Mouse (Mus musculus) gastrocnemius, adult 8-10 months (tissue): ENCODE results near the gene Fbxl15. TPM values are rescaled to one million over a fixed set of nuclear protein-coding genes. Genes with fewer than 3 reads are reported as not detected.

ENCODE experiments used
- DNase-seq, 2 experiments: peaks; one replicate each; pipeline ENCODE4 v3.0.0; 2022; ENCODE audit warnings: low spot score in 2 of 2
- total RNA-seq, 4 experiments: library from RNA; stranded (reverse); gene quantifications; 2 replicates each; pipeline ENCODE4 v1.2.4; 2022

Fbxl15 gene
- total RNA-seq, 4 experiments from 2014 or later = 2.0 to 3.9 (median 3.0) TPM

DNA sequence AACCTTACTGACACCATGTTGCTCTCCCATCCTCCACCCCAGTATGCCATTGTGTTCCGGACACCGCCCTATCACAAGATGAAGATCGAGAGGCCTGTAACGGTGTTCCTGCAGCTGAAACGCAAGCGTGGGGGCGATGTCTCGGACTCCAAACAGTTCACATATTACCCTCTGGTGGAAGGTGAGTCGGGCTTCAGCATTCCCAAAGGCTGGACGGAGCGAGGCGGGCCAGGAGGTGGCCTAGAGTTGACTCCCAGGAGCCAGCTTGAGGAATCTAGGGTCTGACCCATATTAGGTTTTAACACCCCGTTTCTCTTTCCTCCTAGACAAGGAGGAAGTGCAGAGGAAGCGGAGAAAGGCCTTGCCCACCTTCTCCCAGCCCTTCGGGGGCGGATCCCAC lies 19.7 kb upstream of the Fbxl15 start:
- DNase-seq = no peak

DNA sequence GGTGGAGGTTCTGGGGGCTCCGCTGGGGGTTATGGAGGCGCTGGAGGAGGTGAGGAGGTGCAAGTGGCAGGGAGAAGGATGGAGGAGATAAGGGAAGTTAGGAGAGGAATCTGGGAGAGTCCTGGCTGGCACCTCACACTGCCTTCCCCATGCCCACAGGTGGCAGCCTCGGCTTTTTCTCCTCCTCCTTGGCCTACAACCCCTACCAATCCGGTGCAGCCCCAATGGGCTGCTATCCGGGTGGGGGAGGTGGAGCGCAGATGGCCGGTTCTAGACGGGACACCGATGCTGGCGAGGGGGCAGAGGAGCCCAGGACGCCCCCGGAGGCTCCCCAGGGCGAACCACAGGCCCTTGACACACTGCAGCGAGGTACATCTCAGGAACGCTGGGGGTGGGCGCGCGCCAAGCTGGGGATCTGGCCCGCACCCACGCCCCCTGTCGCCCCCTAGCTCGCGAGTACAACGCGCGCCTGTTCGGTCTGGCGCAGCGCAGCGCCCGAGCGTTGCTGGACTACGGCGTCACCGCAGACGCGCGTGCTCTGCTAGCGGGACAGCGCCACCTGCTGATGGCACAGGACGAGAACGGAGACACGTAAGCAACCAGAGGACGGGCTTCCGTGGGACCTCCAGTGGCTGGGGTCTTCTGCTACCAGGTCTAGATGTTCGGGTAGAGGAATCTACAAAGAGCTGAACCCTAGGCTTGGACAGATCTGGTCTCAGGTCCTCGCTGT lies 19.1 kb upstream of the Fbxl15 start:
- DNase-seq = peak; percentile 48 to 70

DNA sequence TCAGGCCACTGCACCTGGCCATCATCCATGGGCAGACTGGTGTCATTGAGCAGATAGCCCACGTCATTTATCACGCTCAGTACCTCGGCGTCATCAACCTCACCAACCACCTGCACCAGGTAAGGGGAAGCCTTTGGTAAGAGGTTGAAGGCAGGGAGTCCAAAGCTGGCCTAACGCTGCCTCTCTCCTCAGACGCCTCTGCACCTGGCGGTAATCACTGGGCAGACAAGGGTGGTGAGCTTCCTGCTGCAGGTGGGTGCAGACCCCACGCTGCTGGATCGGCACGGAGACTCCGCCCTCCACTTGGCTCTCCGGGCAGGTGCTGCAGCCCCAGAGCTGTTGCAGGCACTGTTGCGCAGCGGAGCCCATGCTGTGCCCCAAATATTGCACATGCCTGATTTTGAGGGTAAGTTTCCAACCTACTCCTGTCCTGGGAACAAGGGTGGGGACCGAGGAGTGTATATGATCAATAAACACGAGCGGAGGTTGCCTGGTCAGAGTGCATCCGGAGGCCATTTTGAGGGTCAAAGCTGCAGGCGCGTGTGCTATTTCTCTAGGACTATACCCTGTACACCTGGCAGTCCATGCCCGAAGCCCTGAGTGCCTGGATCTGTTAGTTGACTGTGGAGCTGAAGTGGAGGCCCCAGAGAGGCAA lies 18.2 kb upstream of the Fbxl15 start:
- DNase-seq = no peak

DNA sequence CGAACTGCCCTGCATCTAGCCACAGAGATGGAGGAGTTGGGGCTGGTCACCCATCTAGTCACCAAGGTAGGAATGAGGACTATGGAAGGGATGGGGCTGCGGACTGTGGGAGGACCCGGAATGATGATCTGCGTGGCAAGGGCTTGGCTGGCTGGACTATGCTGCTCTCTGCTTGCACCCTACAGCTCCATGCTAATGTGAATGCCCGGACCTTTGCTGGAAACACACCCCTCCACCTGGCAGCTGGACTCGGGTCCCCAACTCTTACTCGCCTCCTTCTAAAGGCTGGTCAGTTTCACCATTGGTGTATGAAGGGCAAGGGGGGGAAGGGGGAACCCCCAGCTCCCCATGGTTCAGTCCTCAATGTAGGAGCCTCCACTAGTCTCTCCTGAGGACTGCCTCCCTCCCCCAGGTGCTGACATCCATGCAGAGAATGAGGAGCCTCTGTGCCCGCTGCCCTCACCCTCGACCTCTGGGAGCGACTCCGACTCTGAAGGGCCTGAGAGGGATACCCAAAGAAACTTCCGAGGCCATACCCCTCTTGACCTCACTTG lies 17.6 kb upstream of the Fbxl15 start:
- DNase-seq = no peak

DNA sequence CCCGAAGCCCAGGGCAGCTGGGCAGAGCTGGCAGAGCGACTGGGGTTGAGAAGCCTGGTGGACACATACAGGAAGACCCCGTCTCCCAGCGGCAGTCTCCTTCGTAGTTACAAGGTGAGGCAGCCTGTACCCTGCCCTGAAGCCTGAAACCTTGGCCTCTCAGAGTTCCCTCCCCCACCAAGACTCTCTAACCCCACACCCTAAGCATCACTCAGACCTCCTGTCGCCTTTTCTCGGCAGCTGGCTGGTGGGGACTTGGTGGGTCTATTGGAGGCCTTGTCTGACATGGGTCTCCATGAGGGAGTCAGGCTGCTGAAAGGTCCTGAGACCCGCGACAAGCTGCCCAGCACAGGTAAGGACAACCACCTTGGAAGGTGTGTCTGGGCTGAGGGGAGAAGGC lies 16.6 kb upstream of the Fbxl15 start:
- DNase-seq = no peak

DNA sequence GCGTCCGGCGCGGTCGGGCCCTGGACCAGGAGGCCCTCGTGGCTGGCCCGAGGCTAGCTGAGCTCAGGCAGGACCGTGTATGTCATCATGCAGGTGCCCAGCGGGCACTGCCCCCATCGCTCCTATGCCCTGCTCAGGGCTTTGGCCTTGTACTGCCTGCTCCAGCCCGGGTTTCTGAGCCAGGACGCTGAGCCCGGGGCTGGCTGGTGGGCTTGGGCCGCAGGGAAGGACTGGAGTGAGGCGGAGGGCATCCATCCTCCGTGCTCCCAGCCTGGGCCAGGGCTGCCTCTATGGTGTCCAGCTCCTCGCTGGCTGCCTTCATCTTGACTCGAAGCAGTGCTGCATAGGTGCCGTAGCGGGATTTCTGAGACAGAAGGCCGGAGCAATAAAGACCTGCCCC lies 15.4 kb upstream of the Fbxl15 start:
- no peak for DNase-seq

DNA sequence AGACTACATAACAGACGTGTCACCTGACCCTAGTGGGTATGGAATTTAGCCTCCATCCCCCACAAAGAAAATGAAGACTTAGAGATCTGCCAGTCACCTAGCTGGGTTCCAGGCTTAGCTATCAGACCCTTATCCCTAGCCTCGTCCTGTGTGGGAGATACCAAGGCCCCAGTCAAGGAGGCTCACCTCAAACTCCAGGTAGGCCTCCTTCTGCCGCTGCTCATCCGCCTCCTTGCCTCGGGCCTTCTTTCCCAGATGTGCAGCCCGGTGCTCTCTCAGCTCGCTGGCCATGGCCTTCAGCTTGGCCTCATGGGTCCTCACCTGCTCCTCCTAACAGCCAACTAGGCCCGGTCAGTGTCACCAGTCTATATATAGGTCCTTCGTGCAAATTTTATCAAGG lies 14.9 kb upstream of the Fbxl15 start:
- DNase-seq = no peak

DNA sequence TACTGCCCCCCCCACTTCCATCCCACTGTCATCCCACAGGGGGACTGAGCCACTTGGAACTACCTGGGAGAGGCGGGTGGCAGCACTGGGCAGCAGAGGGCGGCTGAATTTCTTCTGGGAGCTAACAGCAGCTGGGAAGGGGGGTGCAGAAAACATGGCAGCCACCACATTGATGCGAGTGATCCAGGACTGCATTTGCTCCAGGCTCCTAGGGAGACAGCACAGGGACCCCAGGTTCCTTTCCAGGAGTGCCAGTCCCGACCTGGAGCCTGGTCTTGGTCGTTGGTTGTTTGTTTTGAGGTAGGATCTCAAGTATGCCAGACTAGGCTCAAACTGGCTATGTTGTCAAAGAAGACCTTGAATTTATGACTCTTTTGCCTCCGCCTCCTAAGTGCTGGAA lies 14.4 kb upstream of the Fbxl15 start:
- DNase-seq = no peak

DNA sequence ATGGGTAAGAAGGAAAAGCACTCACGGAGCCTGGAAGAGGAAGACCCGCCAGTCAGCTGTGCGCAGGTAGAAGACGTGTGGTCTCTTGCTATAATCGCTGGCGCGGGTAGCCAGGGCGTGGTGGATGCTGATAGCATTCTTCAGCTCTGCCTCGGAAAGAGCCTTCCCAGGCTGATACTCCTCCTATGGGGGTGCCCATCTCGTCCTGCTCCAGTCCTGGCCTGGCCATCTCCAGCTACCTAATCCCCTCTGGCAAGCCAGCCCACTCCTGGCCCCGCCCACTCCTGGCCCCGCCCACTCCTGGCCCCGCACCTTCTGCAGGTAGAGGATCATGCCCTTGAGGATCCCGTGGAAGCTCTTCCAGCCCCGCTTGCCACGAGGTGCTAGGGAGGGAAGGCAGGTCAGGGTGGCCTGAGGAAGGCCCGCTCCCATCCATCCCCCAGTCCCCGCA lies 13.8 kb upstream of the Fbxl15 start:
- no peak for DNase-seq

DNA sequence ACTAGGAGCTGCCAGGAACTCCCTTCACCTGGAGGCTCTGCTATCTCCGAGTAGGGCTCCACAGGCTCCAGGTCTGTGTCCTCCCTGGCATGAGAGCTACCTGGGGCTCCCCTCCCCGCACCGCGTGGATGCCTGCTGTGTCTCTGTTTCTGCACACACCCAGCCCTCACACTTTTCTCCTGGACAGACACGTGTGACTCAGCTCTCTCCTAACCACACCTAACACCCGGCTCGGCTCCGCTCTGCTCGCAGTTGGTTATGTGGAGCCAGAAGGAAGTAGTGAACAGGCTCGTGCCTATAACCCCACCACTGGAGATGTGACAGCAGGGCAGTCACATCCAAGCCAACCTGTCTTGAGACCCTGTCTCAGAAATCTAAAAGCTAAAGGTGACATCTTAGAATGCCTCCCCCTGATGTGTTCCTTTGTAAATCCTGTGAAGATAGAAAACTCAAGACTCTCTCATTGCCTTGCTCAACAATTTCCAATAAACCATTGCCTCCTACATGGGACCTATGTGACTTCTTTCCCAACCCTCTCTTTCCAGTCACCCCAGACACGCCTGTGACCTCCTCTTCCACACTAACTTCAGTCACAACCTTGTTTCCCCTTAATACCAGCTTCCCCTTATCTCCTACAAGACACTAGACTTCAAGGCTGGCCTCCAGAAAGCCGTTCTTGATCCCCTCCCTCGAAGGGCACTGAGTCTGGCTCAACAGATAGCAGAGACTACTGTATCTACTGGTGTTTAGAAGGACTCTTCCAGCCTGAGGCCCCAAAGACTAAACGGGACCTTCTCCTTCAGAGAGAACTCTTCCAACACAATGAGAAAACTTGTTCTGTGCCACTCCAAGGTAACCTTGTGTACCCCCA lies 12.9 kb upstream of the Fbxl15 start:
- DNase-seq = no peak

DNA sequence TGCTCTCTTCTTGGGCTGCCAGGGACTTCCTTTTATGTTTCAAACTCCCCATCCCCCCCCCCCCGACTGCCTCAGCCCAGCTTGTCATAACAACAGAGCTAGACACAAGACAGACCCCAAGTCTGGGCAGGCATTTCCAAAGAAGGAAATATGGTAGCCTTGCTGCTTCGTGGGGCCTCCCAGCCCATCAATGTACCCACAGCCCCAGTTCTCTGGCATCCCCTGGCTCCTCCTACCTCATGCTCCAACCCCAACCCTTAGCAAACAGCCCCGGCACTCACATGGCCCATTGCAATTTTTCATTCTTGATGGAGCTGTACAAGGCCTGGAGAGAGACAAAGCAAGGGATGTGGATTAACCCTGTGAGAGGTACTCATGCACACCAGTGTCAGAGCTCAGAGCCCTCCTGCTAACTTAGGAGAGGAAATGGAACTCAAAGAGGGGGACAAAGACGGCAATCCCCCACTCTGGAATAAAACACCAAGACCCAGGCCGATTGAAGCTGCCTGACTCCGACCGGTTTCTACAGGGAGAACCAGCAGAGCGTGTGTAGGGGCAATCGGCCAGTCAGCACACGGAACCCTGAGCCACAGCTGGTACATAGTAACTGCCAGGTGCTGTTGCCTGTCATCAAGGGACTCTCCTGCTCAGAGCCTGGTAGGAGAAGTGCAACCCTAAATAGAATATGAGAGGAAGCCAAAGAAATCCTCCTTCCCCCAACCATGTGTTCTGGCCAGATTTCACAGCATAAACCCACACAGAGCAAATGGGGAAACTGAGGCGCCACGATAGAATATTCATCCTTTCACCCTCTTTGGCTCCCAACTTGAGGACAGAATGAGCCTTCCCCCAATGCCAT lies 12.0 kb upstream of the Fbxl15 start:
- DNase-seq = no peak

DNA sequence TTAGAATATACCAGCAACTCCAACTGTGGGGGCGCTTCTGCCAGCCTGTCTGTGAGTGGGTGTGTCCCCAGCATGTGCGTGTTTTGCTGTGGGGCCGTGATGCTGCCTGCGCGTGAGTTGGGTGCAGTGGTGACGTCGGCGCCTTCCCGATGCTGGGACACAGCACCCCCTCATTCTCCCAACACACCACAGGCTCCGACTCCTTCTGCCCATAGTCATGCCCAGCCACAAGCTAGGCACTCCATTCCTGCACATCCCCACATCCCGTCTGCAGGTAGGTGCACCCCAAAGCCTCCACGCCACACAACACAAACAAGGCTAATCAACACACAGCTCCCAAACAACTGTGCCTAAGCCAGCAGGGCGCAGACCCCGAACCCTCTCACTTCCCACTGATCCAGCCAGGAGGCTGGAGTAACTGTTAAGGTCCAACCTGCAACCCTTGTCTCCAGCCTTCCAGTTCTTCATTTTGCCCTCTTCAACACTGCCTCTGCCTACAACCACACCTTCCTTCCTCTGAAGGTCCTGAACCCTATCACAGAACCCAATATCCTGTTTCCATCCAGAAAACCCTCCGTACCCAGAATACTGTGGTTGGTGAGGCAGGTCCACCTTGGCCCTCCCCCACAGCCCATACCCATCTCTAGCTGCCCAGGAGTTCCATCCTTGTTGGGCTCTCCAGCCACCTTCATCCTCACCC lies 11.0 kb upstream of the Fbxl15 start:
- peak in 1 of 2 experiments; percentile 2 for DNase-seq

DNA sequence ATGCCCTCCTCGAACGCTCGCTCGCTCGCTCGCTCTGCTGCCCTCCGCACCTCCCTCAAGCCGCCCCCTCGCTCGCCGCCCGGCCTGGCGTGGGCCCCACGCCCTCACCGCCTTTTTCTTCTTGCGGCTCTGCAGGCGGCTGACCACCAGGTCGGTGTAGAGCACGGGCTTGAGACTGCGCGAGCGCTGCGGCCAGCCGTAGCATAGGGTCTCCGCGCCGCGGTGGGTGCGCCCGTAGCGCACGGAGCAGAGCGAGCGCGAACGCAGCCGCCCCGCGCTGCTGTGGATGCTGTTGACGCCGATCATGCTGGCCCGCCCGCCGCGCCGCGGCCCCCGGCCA lies 10.5 kb upstream of the Fbxl15 start:
- DNase-seq = no peak

DNA sequence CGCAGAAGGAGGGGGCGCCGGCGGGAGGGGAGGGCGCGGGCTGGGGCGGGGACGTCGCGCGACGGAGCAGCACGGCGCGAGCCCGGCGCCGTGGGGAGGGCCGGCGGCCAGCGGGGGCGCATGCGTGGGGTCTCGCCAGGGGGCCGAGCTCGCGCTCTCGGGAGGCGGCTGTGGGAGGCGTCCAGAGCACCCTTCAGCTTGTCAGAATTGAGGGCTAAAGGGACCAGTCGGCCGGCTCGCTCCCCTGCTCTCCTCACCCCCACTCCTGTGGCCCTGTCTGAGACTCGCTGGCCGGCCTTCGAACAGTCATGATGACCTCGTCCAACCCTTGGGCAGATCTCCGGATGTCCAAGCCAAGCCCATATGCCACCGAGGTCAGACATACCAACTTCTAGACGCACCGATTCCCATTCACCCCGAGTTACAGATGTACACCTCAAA lies 9.9 kb upstream of the Fbxl15 start:
- peak in 1 of 2 experiments; percentile 2 for DNase-seq

DNA sequence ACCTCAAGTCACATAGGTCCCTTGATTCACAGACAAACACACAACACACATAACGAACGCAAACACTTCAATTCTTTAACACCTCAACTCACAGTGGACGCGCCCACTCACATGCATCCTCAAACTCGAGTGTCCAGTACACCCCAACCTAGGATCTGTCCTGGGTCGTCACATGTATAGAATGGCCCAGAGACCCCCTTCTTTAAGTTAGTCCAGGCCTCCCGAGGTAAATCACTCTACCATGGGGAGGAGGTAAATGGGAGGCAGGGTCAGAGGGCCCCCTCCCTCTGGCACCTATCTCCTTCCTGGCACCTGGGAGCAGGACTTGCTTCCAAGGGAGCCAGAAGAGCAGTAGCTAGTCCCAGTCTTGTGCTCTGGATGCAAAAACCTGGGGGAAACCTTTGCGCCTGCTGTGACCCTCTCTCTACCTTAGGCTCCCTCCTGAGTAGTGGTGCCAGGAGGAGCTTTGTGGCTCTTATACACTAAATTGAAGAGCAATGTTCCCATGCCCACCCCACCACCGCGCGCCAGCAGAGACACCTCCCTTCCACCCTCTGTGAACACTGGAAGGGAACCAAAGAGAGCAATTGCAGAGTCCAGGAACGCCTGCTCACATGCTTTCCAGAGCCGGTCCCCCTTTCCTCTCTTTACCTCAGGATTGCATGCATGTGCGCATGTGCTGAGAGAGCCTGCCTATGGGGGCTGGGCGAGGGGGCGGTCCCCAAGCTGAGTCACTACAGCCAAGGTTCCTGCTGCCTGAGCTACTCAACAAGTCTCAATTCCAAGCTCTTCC lies 9.2 kb upstream of the Fbxl15 start:
- no peak for DNase-seq

DNA sequence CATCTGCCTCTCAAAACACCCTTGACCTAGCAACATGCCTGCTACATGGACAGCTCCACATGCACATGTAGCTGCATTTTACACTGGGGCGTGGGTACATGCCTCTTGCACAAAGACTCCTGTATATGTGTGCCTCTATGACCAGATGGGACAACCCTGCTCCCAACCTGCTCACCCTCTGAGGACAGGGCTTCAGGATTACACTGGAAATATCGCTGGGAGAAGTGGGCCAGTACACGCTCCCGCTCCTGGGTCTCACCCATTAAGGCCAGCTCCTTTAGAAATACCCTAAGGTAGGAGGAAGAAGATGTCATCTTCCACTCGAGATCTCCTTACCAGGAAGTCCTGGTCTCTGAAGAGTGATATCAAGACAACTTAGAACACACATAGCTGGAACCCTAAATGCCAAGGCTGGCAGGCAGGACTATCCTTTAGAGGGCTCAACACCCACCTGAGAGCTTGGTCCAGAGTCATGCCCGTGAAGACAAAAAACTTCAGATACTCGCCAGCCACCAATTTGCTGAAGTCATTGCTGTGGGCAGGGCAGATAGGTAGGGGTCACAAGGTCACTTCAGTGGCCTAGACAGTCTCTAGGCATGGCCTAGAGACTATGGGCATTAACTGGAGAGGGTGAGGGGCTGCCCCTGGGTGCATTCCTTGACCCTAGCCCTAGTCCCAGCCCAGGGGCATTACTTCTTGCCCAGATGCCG lies 7.8 kb upstream of the Fbxl15 start:
- DNase-seq = no peak

DNA sequence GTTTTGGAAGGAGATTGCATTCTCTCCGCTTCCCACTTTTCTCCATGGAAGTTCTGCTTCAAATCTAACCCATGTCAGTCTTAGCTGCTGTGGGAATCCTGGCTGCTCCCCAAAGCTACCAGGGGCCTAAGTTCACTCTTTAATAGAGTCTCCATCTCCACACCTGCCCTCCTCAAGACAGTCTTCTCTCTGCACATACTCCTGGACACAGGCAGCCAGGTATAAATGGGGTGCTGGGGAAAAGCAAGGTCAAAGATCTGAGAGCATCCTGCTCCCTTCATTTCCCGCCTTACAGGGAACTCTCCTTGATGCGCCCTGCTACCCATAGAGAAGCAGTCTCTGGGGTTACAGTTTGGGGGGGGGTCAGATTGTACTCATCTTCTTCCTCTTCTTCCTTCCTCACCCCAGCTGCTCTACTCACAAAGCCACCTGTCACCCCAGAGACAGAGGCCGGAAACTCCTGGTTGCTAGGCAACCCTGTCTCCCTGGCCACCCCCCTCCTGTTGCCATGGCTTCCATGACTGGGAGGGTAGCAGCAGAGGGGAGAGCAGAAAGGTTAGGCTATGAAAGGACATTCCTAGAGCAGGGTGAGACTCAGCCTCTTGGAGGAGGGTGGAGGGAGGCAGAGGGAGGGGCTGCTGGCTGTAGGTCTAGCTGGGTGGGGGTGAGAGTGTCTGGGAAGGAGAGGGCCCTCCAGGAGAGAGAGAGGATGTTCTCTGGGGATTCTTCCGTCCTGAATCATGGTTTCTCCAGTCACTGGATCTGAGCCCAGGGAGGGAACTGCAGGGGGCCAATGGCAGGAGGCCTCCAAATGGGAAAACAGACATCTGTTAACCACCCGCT lies 6.7 kb upstream of the Fbxl15 start:
- no peak for DNase-seq
